Mouse (Mus musculus) monocyte, adult 5-6 weeks (primary cell): Measurements from ENCODE around the gene Ppia. TPM values are rescaled to one million over a fixed set of nuclear protein-coding genes. Genes with fewer than 3 reads are reported as not detected.
"Not testable (repeated sequence)": the region's sequence is repeated elsewhere in the genome, so short reads cannot be mapped to it uniquely, and the experiment has no call there.

Experiments used
- ATAC-seq: fragments of 153-309, 156-312 bp; replicated peaks from 2 replicates; pipeline ENCODE4 v1.8.0; 2017; ENCODE audit warnings: mild to moderate bottlenecking; ENCODE audit not compliant: low TSS enrichment, insufficient number of reproducible peaks, severe bottlenecking, poor library complexity, low FRiP score
- total RNA-seq: library from RNA; stranded (forward); fragments of 200-1000, 200-491, 200-594 nt; gene quantifications from 3 replicates; pipeline ENCODE4 v1.2.3, GENCODE M21; 2017

Ppia gene
- total RNA-seq, 1 experiment from 2014 or later: 1,115 TPM

DNA sequence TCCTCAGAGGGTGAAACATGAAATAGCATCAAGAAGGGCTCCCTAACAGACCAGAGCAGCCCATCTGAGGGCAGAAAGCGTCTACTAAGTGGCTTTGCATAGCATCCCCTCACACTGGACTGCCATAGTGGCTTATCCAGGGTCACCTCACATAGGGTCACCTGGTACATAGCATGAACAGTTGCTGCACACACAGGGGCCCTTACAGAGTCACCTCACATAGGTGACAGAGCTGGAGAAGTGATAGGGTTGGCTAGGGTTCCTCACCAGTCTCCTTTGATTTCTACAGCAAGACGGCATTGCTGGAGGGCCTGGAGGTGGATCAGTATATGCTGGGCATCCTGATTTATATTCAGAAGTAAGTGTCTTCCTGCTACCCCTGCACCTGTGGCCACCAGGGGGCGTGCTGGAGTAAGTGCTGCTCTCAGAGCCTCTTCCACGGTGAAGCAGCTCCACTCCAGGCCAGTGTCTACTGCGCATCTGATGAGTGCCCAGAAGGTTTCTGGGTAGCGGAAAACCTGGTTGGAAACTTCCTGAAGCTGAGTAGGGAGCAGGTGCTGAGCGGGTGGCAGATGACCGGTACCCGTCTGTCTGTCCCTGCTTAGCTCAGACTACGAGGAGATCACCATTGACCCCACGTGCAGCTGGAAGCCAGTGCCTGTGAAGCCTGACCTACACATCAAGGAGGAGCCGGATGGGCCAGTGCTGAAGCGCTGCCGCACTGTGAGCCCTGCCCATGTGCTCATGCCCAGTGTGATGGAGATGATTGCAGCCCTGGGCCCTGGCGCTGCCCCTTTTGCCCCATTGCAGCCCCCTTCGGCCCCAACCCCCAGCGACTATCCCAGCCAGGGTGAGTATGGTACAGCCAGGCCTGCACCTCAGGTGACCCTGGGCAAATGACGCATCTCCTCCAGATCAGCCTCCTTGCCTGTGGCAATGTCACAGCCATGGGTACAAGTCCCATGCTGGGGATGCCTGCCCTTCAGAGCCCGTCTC, 12.4 kb upstream of the Ppia start:
- peak; percentile 59 for ATAC-seq

DNA sequence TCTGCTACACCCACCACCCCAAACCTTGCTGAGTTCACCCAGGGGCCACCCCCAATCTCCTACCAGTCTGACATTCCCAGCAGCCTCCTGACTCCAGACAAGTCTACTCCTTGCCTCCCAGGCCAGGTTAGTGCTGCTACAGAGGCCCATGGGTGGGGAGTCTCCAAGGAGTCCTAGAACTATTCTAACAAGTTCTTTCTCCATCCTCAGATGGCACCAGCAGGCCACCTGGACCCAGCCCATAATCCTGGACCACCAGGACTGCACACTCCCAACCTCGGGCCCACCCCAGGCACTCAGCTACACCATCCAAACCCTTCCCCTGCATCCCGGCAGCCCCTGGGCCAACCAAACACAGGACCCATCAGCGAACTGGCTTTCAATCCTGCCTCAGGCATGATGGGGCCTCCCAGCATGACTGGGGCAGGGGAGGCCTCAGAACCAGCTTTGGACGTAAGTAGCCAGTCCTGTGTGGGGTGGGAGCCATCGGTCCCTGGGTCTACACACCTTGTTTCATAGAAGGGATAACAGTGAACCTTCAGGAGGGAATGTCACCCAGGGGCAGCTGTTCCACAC, 11.3 kb upstream of the Ppia start:
- ATAC-seq: no peak

DNA sequence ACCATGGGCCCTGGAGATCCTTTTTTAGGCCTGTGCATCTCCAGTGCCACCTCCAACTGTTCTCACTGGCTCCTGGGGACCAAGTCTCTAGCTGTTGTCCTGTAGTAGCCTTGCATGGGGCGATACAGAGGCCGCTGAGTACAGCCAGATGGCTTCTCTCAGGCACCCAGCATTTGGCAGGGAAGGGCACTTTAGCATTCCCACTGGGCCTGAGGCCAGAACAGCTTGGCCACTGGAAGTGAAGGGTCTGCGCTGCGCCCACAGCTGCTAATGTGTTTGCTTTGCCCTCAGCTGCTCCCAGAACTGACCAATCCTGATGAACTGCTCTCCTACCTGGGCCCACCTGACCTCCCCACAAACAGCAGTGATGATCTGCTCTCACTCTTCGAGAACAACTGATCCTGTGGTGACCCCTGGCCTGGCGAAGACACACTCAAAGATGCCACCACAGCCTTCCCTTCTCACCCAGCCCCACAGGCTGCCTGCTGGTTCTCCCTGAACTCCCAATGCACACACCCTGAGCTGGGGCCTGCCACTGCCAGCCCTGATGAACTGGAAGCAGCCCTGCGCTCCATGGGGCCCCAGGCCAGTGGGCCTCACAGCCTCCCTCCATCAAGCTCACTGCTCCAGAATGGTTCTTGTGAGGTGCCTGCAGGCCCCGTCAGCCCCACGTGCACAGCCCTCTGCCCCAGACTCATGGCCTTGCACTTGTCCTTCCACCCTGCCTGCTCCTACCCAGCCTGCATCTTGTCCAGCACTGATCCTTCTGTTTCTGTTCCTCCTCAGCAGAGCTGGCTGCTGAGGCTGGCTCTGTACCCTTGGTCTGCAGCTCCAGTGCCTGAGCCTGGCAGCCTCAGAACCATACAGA, 10.3 kb upstream of the Ppia start:
- ATAC-seq: no peak

DNA sequence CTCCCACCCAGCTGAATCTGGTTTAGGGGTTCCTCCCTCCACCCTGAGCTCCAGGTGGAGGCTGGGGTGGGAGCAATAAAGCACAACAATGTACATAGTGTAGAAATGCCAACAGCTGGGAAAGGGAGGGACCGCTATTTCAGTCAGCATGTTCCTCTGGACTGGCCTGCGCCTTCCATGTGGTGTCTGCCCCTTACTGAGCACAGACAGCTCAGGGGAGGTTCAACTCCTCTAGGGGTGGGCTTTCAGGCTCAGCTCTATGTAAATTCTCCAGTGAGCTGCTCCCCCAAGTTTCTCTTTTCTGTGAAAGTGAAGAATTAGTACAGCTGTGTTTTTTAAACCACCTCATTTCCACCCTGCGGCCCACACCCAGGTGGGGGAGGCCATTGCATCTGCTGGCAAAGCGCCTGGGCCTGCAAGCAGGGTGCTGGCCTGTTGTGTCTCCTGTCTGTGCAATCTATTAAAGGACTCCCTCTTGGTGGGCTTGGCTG, 9.6 kb upstream of the Ppia start:
- ATAC-seq: no peak

DNA sequence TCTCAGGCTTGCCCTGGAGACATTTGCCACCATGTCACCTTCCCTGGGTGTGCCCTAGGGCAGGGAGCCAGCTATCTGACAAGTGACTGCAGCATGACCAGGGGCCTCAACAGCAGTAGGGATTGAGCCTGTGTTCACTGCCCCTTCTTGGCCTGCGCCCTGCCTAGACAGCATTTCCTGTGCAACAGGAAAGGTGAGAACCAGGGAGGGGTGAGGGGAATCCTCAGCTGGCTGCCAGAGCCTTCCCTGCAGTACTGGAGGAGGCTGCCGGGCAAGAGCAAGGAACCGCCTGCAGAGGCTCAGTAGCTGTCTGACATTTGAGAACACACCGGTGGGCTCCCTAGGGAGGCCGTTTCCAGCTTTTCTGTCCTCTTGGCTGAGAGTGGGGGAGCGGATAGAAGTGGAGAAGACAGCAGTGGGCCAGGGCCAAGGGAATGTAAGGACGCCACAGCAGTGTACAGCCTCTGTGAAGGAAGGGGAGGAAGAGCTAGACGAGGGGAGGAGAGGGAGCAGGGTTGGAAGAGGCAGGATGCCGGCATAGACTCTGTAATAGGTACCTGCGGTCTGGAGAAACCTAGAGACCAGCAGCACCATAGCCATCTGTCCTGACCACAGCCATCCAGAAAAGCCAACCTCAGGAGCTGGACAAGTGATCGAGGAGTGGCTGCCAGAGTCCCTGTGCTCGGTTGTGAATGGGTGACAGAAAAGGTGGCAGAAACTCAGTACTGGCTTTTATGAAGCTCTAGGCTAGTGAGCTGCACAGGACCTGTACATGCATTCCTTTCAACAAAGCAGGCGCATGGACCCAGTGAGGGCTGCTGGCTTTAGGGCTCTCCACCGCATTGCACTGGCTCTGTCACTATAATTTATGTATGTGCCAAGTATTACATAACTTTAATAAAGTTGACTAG, 8.7 kb upstream of the Ppia start:
- no peak for ATAC-seq

DNA sequence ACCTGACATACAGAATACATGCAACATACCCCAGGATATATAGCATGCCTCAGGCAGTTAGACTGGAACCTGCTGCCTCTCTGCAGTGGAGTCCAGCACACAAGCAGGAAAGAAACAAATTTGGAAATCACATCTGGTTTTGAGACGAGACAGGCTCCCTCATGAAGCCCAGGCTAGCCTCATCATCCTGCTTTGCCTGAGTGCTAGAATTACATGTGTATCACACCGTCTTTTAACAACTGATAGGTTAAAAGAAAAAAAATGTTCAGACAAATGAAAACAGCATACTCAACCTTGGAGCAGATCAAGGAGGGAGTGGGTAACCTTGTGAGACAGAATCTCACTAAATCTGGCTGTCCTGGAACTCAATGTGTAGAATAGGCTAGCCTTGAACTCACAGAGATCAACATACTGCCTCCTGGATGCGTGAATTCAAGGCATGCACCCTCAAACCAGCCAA, 8.1 kb upstream of the Ppia start:
- ATAC-seq: no peak

DNA sequence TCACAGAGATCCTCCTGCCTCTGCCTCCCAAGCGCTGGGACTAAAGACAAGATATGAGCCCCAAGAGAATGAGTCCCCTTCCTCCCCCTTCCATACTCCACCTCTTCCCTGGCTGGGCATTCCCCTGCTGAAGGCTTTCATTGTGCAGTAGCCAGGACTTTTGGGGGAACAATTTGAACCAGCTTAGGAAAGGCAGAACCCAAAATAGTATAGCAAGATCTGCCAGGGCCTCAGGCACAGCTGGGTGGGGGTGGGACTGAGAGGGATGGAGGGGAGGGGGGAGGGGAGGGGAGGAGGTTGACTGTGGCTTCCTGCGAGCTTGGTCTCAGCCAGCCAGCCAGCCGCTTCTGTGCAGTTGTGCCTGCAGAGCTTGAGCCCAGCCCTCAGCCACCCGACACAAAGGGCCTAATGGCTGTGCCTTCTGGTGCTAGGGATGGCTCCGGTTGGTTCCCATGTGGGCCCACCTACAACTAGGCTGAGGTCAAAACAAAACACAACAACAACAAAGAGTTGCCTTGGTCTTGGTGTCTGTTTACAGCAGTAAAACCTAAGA, 5.1 kb upstream of the Ppia start:
- ATAC-seq: no peak

DNA sequence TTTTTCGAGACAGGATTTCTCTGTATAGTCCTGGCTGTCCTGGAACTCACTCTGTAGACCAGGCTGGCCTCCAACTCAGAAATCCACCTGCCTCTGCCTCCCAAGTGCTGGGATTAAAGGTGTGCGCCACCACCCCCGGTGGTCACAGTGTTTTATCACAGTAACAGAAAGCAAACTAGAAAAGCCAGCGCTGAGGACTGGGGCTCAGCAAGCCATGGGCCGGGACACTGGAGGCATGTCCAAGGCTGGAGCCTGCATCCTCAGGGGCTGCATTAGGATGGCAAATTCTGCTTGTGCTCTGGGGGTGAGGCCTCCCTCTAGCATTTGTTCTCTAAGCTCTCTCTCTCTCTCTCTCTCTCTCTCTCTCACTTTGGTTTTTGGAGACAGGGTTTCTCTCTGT, 4.5 kb upstream of the Ppia start:
- ATAC-seq: not testable (repeated sequence)

DNA sequence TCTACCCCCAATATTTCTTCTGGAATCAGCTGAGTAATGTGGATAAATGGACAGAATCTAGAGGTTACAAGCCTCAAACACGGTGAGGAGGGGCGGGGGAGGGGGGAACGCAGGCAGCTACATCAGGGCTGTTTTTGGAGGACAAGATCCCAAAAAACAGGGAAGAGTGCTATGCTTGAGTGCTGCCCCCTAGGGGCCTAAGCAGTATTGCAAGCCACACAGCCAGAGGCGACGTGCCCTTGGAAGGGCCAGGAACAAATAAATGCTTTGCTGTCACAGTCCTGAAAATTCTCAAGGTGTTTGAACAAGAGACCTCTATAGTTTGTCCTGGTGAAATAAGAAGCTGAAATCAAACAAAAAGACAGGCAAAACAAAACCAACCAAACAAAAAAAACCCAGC, 3.6 kb upstream of the Ppia start:
- ATAC-seq: no peak

DNA sequence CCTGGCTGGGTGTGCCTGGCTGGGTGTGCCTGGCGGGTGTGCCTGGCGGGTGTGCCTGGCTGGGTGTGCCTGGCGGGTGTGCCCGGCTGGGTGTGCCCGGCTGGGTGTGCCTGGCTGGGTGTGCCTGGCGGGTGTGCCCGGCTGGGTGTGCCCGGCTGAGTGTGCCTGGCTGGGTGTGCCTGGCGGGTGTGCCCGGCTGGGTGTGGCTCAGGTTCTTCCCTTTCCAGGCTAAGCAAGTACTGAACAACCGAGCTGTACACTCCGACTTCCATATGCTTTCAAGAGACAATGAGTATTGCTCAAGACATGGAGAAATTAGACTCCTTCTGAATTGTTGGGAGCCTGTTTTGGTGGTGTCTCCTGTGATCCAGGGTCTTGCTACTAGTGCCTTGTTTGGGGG, 2.0 kb upstream of the Ppia start:
- no peak for ATAC-seq

DNA sequence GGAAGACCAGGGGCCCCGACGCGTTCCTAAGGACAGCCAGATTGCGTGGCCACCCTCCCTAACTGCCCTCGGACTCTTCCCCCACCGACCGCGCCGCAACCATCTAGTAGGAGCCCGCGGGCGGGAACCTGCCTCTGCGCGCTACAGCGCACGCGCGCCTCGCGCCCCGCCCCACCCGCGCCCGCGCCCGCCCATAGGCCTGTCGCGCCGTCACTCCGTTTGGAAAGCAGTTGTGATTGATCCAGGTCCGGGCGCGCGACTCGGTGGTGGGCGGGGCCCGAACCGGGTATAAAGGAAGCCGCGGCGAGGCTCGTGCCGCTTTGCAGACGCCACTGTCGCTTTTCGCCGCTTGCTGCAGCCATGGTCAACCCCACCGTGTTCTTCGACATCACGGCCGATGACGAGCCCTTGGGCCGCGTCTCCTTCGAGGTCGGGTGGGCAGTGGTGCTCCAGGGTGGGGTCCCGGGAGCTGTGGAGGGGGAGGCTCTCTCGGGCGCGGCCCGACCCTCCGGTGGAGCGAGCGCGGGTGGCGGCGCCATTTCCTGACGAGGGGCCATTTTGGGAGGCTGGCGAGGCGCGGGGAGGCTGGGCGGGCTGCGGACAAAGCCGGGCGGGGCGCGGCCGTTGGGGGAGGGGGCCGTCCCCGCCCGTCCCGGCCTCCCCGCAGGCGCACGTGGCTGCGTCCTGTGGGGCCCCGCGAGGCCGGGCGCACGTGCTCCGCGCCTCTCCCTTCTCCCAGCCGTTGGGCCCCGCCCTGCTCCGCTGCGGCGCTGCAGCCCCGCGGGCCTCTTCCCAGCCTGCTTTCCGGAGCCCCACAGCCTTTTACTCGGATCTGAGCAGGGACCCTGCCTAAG, 535 bp downstream of the Ppia start:
- ATAC-seq: peak; percentile 72

DNA sequence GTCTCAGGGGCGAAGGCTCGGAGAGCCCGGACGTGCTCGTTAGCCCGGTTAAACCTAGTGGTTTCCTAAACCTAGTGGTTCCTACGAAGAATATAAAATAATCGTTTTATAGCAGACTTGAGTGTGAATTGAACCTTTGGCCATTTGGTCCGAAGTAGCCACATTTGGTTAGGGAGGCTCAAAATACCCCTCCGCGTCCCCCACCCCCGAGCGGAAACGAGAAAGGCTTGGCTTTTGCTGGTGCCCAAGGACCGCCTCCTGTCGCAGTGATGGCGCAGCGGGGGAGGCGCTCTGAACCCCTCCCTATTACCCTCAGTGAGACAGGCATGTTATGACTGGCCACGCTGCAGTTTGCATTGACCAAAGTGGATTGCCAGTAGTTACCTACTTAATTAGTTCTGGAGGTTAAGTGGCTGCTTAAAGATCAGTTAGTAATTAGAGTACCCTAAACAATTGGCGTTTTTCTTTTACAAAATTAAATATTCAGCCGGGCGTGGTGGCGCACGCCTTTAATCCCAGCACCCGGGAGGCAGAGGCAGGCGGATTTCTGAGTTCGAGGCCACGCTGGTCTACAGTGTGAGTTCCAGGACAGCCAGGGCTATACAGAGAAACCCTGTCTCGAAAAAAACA, 1.3 kb downstream of the Ppia start:
- peak; percentile 58 for ATAC-seq

DNA sequence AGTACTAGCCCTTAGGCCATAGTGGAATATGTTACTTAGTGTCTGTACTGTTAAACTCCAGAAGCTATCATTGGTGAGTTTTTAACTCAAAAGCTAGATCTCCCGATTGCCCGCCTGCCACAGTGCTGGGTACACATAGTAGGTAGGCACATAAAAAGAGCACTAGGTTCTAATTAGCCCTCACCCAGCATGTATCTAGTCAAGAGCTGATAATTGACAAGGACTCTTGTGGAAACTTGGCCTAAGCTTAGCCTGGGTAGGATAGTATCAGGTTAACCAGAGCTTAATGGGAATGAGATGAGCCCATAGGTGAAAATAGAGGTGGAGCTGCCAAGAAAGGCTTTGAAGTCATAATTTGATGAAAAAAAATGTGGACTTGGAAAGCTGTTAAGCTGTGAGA, 1.8 kb downstream of the Ppia start:
- no peak for ATAC-seq

DNA sequence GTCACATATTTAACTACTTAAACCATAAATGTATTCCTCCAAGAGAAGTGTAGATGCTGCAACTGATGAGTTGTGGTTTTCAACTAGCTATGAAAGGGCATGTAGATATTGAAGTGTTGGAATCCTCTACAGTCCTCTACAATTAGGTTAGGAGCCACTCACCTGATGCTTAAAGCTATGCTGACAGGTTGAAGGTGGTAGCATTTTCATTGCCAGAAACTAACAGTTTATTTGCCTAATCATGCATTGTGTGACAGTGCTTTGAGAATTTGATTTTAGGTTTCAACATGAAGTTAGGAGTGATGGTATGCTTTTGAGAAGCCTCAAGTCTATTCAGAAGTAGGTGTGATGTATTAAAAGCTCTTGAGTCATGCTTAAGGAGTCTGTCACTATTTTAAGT, 2.2 kb downstream of the Ppia start:
- no peak for ATAC-seq

DNA sequence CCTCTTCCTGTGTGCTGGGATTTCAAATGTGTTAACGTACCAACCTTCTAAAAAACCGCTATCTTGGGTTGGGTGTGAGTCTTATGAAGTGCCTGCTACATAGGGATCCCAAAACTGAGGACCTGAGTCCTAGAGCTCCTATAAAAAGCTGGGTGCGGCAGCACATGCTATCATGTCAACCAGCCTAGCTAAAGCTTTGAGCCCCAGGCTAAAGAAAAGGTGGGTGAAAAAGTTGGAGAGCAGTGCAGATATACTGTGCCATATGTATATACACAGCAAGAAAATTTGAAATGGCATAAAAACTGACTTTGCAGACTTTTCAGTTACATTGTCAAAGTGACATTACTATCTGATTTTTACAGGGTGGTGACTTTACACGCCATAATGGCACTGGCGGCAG, 3.5 kb downstream of the Ppia start:
- no peak for ATAC-seq

DNA sequence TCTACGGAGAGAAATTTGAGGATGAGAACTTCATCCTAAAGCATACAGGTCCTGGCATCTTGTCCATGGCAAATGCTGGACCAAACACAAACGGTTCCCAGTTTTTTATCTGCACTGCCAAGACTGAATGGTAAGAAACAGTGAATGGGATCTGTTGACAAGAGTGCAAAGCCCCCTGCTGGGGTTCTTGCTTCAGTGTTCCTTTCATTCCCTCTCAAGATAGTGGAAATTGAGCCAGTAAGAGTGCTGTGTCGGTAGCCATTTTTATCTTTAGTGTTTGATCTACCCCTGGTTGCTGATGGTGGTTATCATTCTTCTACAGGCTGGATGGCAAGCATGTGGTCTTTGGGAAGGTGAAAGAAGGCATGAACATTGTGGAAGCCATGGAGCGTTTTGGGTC, 3.9 kb downstream of the Ppia start:
- not testable (repeated sequence) for ATAC-seq

DNA sequence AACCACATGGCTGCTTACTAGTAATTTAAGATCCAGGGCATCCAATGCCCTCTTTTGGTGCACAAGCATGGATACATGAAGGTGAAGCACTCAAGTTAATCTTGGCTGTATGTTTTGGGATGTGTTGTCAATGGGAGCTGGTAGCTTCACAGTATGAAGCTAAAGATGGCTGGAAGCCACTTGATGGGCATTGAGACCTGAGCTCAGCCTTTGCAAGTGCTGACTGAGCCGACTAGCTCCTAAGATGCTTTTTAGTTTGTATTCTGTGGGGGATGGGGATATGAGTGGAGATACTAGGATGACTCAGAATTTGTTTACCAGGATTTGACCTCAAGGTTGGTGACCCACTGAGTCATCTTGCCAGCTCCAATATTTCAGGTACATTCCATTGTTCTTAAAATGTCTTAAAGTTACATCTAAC, 5.0 kb downstream of the Ppia start:
- ATAC-seq: no peak
